Mouse (Mus musculus): ENCODE measurements at regions not wholly inside any gene's neighbourhood (a gene's known extent, or its start where the extent isn't known, plus 50 kb on each side); places are given as distances from the start of the nearest gene placed in this dataset.

DNA sequence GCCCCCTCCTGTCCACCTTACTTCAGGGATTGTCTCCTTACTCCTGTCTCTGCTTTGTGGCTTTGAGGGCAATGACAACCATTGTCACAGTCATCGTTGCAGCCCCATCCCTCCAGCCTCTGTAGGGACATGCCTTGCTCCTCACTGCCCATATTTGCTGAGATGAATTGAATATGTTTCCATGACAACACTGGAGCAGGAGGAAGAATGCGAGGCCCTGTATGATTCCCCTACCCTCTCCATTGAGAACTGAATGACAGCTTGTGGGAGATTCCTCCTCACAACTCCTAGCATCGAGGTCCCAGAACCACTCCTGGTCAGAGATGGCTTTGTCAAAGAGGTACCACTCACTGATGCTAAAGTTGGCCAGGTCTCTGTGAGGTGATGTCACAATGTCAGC, 132.2 kb downstream of the Kdr start:
- Histone ChIP-seq H3K79me2 (ENCODE audit: inconsistent target) (no peaks in the 10 kb centered on the region), H3K27ac (no peak overlapping the region), H3K36me3 (ENCODE audit: inconsistent target) (no peaks in the 10 kb centered on the region), H3K4me3 (ENCODE audit: inconsistent target) (no peak overlapping the region)
- 86% methylated on average over 3 of the region's 3 CpGs for WGBS (ENCODE audit: missing documents)

DNA sequence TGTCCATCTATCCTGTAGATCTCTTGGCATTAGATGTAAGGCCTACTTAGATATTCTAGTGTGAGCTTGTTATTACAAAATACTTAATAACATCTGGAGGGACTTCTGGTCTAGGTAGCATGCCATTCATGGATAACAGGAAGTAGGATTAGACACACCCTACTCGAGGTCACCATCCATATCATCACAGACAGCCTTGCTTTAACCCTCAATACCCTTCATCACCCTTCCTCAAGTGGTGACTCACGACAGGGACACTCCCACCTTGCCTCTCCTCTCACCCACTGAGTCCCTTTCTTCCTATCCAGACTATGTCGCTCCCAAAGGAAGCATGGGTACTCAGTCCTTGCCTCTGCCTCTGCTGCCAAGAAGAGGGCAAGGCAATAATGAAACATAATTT, 134.5 kb downstream of the Kdr start:
- Histone ChIP-seq H3K4me3 (ENCODE audit: inconsistent target) (no peak overlapping the region), H3K79me2 (ENCODE audit: inconsistent target) (no peaks in the 10 kb centered on the region), H3K27ac (no peak overlapping the region), H3K36me3 (ENCODE audit: inconsistent target) (no peaks in the 10 kb centered on the region)
- 61% methylated on average over 3 of the region's 3 CpGs for WGBS (ENCODE audit: missing documents)

DNA sequence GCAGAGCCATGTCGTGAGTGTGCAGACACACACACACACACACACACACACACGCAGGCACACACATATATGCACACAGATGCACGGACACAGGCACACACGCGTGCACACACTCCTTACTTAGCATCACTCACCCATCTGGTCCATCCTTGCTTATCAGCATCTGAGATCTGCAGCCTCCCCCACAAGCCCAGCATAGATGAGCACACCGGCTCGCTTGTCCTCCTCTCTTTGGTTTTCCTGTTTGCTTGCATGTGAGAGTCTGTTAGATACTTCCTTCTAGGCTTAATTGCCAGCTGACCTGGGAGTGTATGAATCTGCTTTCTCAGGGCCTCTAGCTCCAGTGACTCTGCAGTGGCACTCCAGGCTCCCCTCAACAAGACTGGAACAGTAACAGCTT, 137.8 kb downstream of the Kdr start:
- no peaks in the 10 kb centered on the region for H3K79me2 ChIP-seq (ENCODE audit: inconsistent target)
- H3K36me3 ChIP-seq (ENCODE audit: inconsistent target), result no peaks in the 10 kb centered on the region
- WGBS (ENCODE audit: missing documents), result 7% methylated on average over 7 of the region's 7 CpGs
- H3K4me3 ChIP-seq (ENCODE audit: inconsistent target), result no peak overlapping the region
- H3K27ac ChIP-seq, result no peak overlapping the region

- no peaks in the 10 kb centered on the region for H3K79me2 ChIP-seq (ENCODE audit: inconsistent target)
- H3K27ac ChIP-seq, result no peak overlapping the region
- H3K4me3 ChIP-seq (ENCODE audit: inconsistent target), result peak overlapping the region; percentile 15; the same call in 1 of the 2 replicates
- 3% methylated on average over 20 of the region's 20 CpGs for WGBS (ENCODE audit: missing documents)
- no peaks in the 10 kb centered on the region for H3K36me3 ChIP-seq (ENCODE audit: inconsistent target)
These were observed 142.7 kb downstream of the Kdr start for GRCm38 (mm10) chr5:75835556-75835961.

GRCm38 (mm10) chr5:75834766-75835555, 143.3 kb downstream of the Kdr start:
- Histone ChIP-seq H3K27ac (no peak overlapping the region), H3K79me2 (ENCODE audit: inconsistent target) (no peaks in the 10 kb centered on the region), H3K4me3 (ENCODE audit: inconsistent target) (peak overlapping the region; percentile 15; the same call in 1 of the 2 replicates), H3K36me3 (ENCODE audit: inconsistent target) (no peaks in the 10 kb centered on the region)
- WGBS (ENCODE audit: missing documents), result 12% methylated on average over 17 of the region's 17 CpGs

GRCm38 (mm10) chr5:75832341-75832740, 145.9 kb downstream of the Kdr start:
- H3K36me3 ChIP-seq (ENCODE audit: inconsistent target), result no peaks in the 10 kb centered on the region
- H3K79me2 ChIP-seq (ENCODE audit: inconsistent target), result no peaks in the 10 kb centered on the region
- 54% methylated on average over 5 of the region's 5 CpGs for WGBS (ENCODE audit: missing documents)
- H3K4me3 ChIP-seq (ENCODE audit: inconsistent target), result no peak overlapping the region
- H3K27ac ChIP-seq, result no peak overlapping the region

GRCm38 (mm10) chr5:75829850-75830625, 148.2 kb downstream of the Kdr start:
- no peak overlapping the region for H3K4me3 ChIP-seq (ENCODE audit: inconsistent target)
- no peaks in the 10 kb centered on the region for H3K79me2 ChIP-seq (ENCODE audit: inconsistent target)
- WGBS (ENCODE audit: missing documents), result 40% methylated on average over 6 of the region's 6 CpGs
- no peak overlapping the region for H3K27ac ChIP-seq
- H3K36me3 ChIP-seq (ENCODE audit: inconsistent target), result no peaks in the 10 kb centered on the region

DNA sequence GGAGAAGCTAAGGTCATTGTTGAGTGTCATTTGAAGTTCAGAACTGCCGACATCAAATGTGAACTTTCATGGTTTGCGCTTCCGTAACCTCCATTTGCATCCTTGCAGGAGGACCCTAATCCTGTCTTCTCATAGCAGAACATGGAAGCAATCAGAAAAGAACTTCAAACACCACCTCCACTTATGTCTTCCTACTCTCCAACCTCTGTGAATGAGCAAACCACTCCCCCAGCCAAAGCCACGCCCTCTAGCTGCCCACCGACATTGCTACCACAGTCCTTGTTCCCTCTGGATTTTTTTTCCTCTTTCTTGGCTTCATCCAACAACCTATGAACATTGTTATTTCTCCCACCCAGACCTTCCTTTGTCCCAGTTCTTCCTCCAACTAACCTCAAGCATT, 149.9 kb downstream of the Kdr start:
- Histone ChIP-seq H3K27ac (no peak overlapping the region), H3K79me2 (ENCODE audit: inconsistent target) (no peaks in the 10 kb centered on the region), H3K4me3 (ENCODE audit: inconsistent target) (no peak overlapping the region), H3K36me3 (ENCODE audit: inconsistent target) (no peaks in the 10 kb centered on the region)
- WGBS (ENCODE audit: missing documents), result 70% methylated on average over 5 of the region's 5 CpGs

- 18% methylated on average over 10 of the region's 10 CpGs for WGBS (ENCODE audit: missing documents)
- Histone ChIP-seq H3K27ac (no peak overlapping the region), H3K36me3 (ENCODE audit: inconsistent target) (no peaks in the 10 kb centered on the region), H3K4me3 (ENCODE audit: inconsistent target) (no peak overlapping the region), H3K79me2 (ENCODE audit: inconsistent target) (no peaks in the 10 kb centered on the region)
These were observed 151.8 kb downstream of the Kdr start for GRCm38 (mm10) chr5:75826283-75827098.

GRCm38 (mm10) chr5:75825576-75825975, 152.7 kb downstream of the Kdr start:
- H3K36me3 ChIP-seq (ENCODE audit: inconsistent target), result no peaks in the 10 kb centered on the region
- no peak overlapping the region for H3K4me3 ChIP-seq (ENCODE audit: inconsistent target)
- H3K27ac ChIP-seq, result no peak overlapping the region
- no peaks in the 10 kb centered on the region for H3K79me2 ChIP-seq (ENCODE audit: inconsistent target)
- WGBS (ENCODE audit: missing documents), result 58% methylated on average over 5 of the region's 5 CpGs

GRCm38 (mm10) chr5:75824660-75825059, 153.6 kb downstream of the Kdr start:
- WGBS (ENCODE audit: missing documents), result 87% methylated on average over 4 of the region's 4 CpGs
- Histone ChIP-seq H3K4me3 (ENCODE audit: inconsistent target) (no peak overlapping the region), H3K27ac (no peak overlapping the region), H3K36me3 (ENCODE audit: inconsistent target) (no peaks in the 10 kb centered on the region), H3K79me2 (ENCODE audit: inconsistent target) (no peaks in the 10 kb centered on the region)

- 92% methylated on average over 3 of the region's 3 CpGs for WGBS (ENCODE audit: missing documents)
- H3K4me3 ChIP-seq (ENCODE audit: inconsistent target), result no peak overlapping the region
- no peaks in the 10 kb centered on the region for H3K36me3 ChIP-seq (ENCODE audit: inconsistent target)
- H3K79me2 ChIP-seq (ENCODE audit: inconsistent target), result no peaks in the 10 kb centered on the region
- H3K27ac ChIP-seq, result no peak overlapping the region
These were observed 154.6 kb downstream of the Kdr start for GRCm38 (mm10) chr5:75823646-75824045.

- H3K4me3 ChIP-seq (ENCODE audit: inconsistent target), result no peak overlapping the region
- no peak overlapping the region for H3K27ac ChIP-seq
- WGBS (ENCODE audit: missing documents), result 92% methylated on average over 13 of the region's 13 CpGs
- no peaks in the 10 kb centered on the region for H3K36me3 ChIP-seq (ENCODE audit: inconsistent target)
- H3K79me2 ChIP-seq (ENCODE audit: inconsistent target), result no peaks in the 10 kb centered on the region
These were observed 160.9 kb downstream of the Kdr start for GRCm38 (mm10) chr5:75817396-75817795.

- H3K27ac ChIP-seq, result no peak overlapping the region
- WGBS (ENCODE audit: missing documents), result 97% methylated on average over 12 of the region's 12 CpGs
- no peaks in the 10 kb centered on the region for H3K79me2 ChIP-seq (ENCODE audit: inconsistent target)
- H3K36me3 ChIP-seq (ENCODE audit: inconsistent target), result no peaks in the 10 kb centered on the region
- H3K4me3 ChIP-seq (ENCODE audit: inconsistent target), result no peak overlapping the region
These were observed 163.8 kb downstream of the Kdr start for GRCm38 (mm10) chr5:75814393-75814984.
